Mouse (Mus musculus) liver, postnatal 0 days (tissue): ENCODE results near the gene Tll2.

ENCODE experiments used
- CTCF ChIP-seq: sonication (generic); IDR thresholded peaks from 2 replicates; pipeline ENCODE4 v1.5.1; 2016; ENCODE audit warnings: antibody characterized with exemption, low read depth
- EP300 ChIP-seq: IDR thresholded peaks from 2 replicates; pipeline ENCODE4 v1.6.1; 2016; ENCODE audit warnings: antibody characterized with exemption, low read depth, mild to moderate bottlenecking

DNA sequence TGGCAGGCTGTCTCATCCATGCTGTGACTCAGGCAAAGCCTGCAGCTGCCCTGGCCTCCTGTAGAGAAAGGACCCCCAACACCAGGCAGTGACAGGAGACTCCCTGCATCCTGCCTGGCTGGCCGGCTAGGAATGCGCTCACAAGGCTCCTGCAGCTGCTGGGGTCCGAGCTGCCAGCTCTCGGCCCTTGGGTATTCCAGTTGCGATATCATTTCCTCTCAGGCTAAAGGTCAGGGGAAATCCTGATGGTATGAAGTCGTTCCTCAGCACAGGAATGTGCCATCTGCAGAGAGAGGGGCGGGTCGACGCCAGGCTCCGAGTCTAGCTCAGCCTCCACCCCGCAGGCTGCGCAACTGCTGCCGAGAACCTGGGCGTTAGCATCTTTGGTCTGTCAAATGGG is 46.2 kb downstream of the Tll2 start:
- no peak for TF ChIP-seq CTCF
- no peak for TF ChIP-seq EP300
